ENCODE assay signal across 12 mouse cellular contexts in the genomic region with DNA sequence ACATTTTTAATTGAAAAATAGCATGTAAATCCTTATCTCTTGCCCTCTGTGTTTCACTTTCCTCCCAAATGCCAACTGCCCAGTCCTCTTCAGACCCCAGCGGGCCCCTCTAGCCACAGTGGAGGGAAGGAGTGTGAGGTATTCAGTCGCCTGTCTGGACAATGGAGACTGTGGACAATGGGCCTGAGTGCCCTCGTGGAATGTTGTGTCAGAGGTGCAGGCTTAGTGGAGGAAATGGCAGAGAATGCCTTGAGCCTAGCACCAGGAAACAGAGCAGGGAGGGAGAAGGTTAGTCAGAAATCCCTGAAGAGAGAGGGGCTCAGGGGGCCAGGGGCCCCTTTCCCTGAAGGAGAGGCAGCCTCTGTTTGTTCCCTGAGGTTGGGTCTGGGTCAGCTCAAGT.
A peak's percentile ranks its signal among the peaks of the same experiment; 100 is the strongest.
DNase-seq lines count a peak whose midpoint lies in the region; ATAC-seq and TF ChIP-seq lines count a peak whose summit lies in the region.
"Had no signal": no experiment of that assay in that cellular context is flagged by ENCODE, and none has a peak within 500 bp of the region (broad histone marks: within the 10 kb centered on the region; RNA-seq: fewer than 3 reads in every experiment).

No protein-coding gene starts in this region.

- peak overlapping the region; percentile 70 for H3K27ac ChIP-seq in heart, embryonic 13.5 days (replicated peaks)
- peak overlapping the region; percentile 38; the same call in 1 of the 2 replicates for H3K27ac ChIP-seq in lung, postnatal 0 days (ENCODE audit: low read length)
- peak overlapping the region; percentile 72 for H3K27ac ChIP-seq in embryonic facial prominence, embryonic 11.5 days (replicated peaks; ENCODE audit: low read depth, low read length)
- peak overlapping the region; percentile 17; the same call in 1 of the 2 replicates for H3K27ac ChIP-seq in limb, embryonic 13.5 days

- 25% methylated on average over 3 of the region's 3 CpGs for WGBS in heart, embryonic 13.5 days
- WGBS in lung, postnatal 0 days, result 39% methylated on average over 3 of the region's 3 CpGs
- 13% methylated on average over 3 of the region's 3 CpGs for WGBS in embryonic facial prominence, embryonic 11.5 days
- 48% methylated on average over 3 of the region's 3 CpGs for WGBS in limb, embryonic 13.5 days

- no peak for ATAC-seq in heart, embryonic 13.5 days (ENCODE audit: extremely low read depth, insufficient number of reproducible peaks, low FRiP score, low TSS enrichment)
- ATAC-seq in lung, postnatal 0 days, result no peak
- 0 out of 2 replicates have a peak, but pooled peaks have one; percentile 27 for ATAC-seq in embryonic facial prominence, embryonic 11.5 days (replicated peaks; ENCODE audit: insufficient number of reproducible peaks, low FRiP score, low TSS enrichment, low read depth)
- no peak for ATAC-seq in limb, embryonic 13.5 days (ENCODE audit: low FRiP score, low read depth)

- no peak for DNase-seq in heart, adult 8-10 months (ENCODE audit: low spot score)
- DNase-seq in lung, postnatal 0 days (ENCODE audit: low spot score), result no peak
- no peak for DNase-seq in lung, postnatal 10 days
- no peak for DNase-seq in embryonic facial prominence, embryonic 11.5 days (ENCODE audit: low spot score)
- no peak for DNase-seq in cerebellum, postnatal 14 days
- DNase-seq in left cerebral cortex, adult 18-20 months (ENCODE audit: low spot score in 2 of 2), result no peak
- DNase-seq: cerebellum, postnatal 25 days; left cerebral cortex, postnatal 4 days; right cerebral cortex, postnatal 25 days had no signal

- H3K4me2 ChIP-seq in heart, embryonic 13.5 days, result no peak overlapping the region
- no peak overlapping the region for H3K4me2 ChIP-seq in lung, postnatal 0 days (replicated peaks; ENCODE audit: low read depth, low read length)
- no peak overlapping the region for H3K4me2 ChIP-seq in embryonic facial prominence, embryonic 11.5 days (ENCODE audit: low read depth, low read length)
- no peak overlapping the region for H3K4me2 ChIP-seq in limb, embryonic 13.5 days (replicated peaks)

- TF ChIP-seq CTCF in lung, postnatal 0 days (IDR thresholded peaks at IDR 0.05), result no peak

- peaks cover 71% of the 10 kb centered on the region for H3K4me1 ChIP-seq in heart, embryonic 13.5 days
- peaks cover 27% of the 10 kb centered on the region; the same call in 1 of the 2 replicates for H3K4me1 ChIP-seq in lung, postnatal 0 days (ENCODE audit: insufficient read depth, low read depth, low read length)
- H3K4me1 ChIP-seq in embryonic facial prominence, embryonic 11.5 days (ENCODE audit: control insufficient read depth, insufficient read depth, low read length), result peaks cover 15% of the 10 kb centered on the region
- H3K4me1 ChIP-seq in limb, embryonic 13.5 days, result peaks cover 72% of the 10 kb centered on the region

- H3K27me3 ChIP-seq in heart, embryonic 13.5 days (replicated peaks), result no peaks in the 10 kb centered on the region
- no peaks in the 10 kb centered on the region for H3K27me3 ChIP-seq in lung, postnatal 0 days (replicated peaks; ENCODE audit: insufficient read depth, low read length)
- no peaks in the 10 kb centered on the region for H3K27me3 ChIP-seq in embryonic facial prominence, embryonic 11.5 days (ENCODE audit: control insufficient read depth, insufficient read depth, low read length)
- no peaks in the 10 kb centered on the region for H3K27me3 ChIP-seq in limb, embryonic 13.5 days

- H3K4me3 ChIP-seq in heart, embryonic 13.5 days, result no peak overlapping the region
- H3K4me3 ChIP-seq in lung, postnatal 0 days (ENCODE audit: low read depth, low read length), result no peak overlapping the region
- H3K4me3 ChIP-seq in embryonic facial prominence, embryonic 11.5 days (ENCODE audit: low read depth, low read length), result no peak overlapping the region
- no peak overlapping the region for H3K4me3 ChIP-seq in limb, embryonic 13.5 days
- H3K4me3 ChIP-seq: megakaryocyte, embryonic 14.5 days had no signal

- no peak for TF ChIP-seq EP300 in lung, postnatal 0 days (IDR thresholded peaks at IDR 0.05)

- H3K9ac ChIP-seq in heart, embryonic 13.5 days, result peak overlapping the region; percentile 54; the same call in 1 of the 2 replicates
- no peak overlapping the region for H3K9ac ChIP-seq in lung, postnatal 0 days (replicated peaks; ENCODE audit: low read depth)
- H3K9ac ChIP-seq in embryonic facial prominence, embryonic 11.5 days (replicated peaks; ENCODE audit: low read length), result 0 out of 2 replicates have a peak overlapping the region, but pooled peaks have one; percentile 25
- peak overlapping the region; percentile 25; the same call in 1 of the 2 replicates for H3K9ac ChIP-seq in limb, embryonic 13.5 days

- no peaks in the 10 kb centered on the region for H3K9me3 ChIP-seq in heart, embryonic 13.5 days
- H3K9me3 ChIP-seq in lung, postnatal 0 days (ENCODE audit: low read length), result no peaks in the 10 kb centered on the region
- H3K9me3 ChIP-seq in embryonic facial prominence, embryonic 11.5 days (replicated peaks; ENCODE audit: control insufficient read depth, low read length), result no peaks in the 10 kb centered on the region
- no peaks in the 10 kb centered on the region for H3K9me3 ChIP-seq in limb, embryonic 13.5 days

- H3K36me3 ChIP-seq in heart, embryonic 13.5 days, result no peaks in the 10 kb centered on the region
- no peaks in the 10 kb centered on the region for H3K36me3 ChIP-seq in lung, postnatal 0 days (ENCODE audit: insufficient read depth, low read length)
- H3K36me3 ChIP-seq in embryonic facial prominence, embryonic 11.5 days (replicated peaks; ENCODE audit: control insufficient read depth, insufficient read depth, low read depth, low read length), result no peaks in the 10 kb centered on the region
- no peaks in the 10 kb centered on the region for H3K36me3 ChIP-seq in limb, embryonic 13.5 days

Comparison
In these comparisons a context has a peak if more than half of its experiments do, and no peak if none do; other contexts are left out.
1. H3K27ac ChIP-seq: peak in every context shown above with its lines; median percentile 72 in embryonic facial prominence, embryonic 11.5 days; 70 in heart, embryonic 13.5 days; 38 in lung, postnatal 0 days; 17 in limb, embryonic 13.5 days.